Mouse (Mus musculus) cerebellum, adult 9-10 months (tissue): ENCODE measurements around the gene Rara.
A peak's percentile ranks its signal among the peaks of the same experiment; 100 is the strongest.

Source experiments
- DNase-seq: peaks from one replicate; pipeline ENCODE4 v3.0.0; 2022

Gene Rara

DNA sequence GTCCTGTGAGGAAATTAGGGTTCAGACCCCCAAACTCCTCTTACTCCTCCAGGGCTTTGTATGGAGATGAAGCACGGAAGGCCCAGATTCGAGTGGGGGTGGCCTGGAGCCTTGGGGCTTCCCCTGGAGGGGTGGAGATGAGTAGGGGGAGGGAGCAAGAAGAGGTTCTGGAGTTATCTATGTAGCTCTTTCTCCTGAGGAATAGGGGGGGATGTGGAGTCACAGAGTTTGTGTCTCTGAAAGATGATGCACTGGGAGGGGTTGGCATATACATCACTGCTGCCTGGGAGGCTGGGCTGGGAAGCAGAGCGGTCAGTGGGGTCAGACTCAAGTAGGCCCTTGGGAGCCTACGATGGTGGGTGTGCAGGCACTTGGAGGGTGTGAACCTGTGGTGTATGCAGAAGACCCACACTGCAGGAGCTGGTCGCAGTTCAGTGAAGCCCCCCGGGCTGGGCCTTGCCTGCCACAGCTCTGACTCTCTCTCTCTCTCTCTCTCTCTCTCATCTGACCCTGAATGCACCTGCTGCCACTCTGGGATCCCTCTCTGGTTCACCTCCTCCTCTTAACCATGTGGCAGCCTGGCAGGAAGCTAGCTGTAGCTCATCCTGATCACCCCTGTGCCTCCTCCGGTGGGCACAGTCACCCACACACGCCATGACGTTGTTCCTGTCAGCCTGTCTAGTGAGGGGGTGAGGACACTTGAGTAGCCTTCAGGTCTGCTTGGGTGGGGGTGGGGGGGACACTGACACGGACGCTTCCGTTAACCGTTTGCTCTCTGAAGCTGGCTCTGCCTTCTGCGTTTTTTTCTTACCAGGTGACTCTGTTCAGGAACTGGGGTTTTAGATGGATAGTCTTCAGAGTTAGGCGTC, 11.7 kb downstream of the Rara start:
- peak; percentile 65 for DNase-seq

- DNase-seq: peak; percentile 67
Measured at GRCm38 (mm10) chr11:98939953-98940641, 12.5 kb downstream of the Rara start.

GRCm38 (mm10) chr11:98940776-98941175, 13.2 kb downstream of the Rara start:
- peak; percentile 64 for DNase-seq

- DNase-seq: peak; percentile 86
Measured at GRCm38 (mm10) chr11:98941341-98941825, 13.8 kb downstream of the Rara start.

GRCm38 (mm10) chr11:98941826-98942550, 14.4 kb downstream of the Rara start:
- DNase-seq: no peak

GRCm38 (mm10) chr11:98942555-98942922, 14.9 kb downstream of the Rara start:
- no peak for DNase-seq

- DNase-seq: peak; percentile 53
Measured at GRCm38 (mm10) chr11:98942923-98943641, 15.5 kb downstream of the Rara start.

- DNase-seq: no peak
Measured at GRCm38 (mm10) chr11:98943741-98944461, 16.3 kb downstream of the Rara start.

GRCm38 (mm10) chr11:98944897-98945604, 17.4 kb downstream of the Rara start:
- no peak for DNase-seq

DNA sequence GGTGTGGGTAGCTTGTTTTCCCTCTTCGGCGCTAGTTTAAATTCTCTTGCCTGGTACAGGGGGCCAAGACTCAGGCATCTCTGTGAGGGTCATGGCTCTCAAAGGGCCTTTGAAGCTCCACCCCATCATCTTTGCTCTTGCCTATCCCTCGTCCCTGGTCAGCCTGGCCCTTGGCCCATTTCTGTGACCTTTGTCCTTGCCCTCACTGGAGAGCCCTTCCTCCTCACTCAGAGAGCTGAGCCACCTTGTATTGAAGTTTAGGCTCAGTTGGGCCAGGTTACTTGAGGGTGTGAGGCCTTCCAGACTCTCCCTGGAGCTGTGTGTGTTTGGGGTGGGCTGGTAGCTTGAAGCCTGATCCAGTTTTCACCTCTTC, 18.0 kb downstream of the Rara start:
- no peak for DNase-seq

GRCm38 (mm10) chr11:98947969-98948569, 20.5 kb downstream of the Rara start:
- DNase-seq: no peak

DNA sequence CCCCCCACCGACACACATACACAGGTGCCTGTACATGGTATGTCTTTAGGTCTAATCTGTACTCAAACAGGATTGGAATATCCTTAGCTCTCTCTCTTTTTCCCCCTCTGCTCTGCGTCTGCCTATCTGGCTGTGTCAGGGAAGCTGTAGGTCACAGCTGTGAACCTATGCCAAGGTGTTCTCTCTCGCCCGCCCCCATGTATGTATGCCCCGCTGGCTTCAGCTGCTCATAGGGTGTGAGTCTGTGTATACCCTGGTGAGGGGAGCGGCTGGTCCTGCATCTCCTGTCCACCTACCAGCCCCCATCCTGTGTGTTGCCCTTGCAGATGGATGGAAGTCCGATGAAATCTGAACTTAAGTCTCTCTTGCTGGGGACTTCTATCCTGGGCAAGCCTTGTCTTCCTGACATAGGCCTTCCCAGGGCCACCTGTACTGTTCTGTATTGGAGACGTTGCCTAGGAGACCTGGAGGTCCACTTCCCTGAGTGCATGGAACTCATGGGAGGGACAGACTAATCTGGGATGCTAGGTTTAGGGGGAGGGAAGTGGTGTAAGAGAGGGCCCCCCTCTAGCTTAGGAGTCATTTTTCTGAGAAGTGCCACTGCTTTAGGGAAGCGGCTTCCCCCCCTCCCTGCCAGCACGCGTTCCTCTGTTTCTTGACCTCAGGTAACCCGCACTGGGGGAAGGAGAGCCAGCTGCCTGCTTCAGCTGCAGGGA, 21.8 kb downstream of the Rara start:
- no peak for DNase-seq

DNA sequence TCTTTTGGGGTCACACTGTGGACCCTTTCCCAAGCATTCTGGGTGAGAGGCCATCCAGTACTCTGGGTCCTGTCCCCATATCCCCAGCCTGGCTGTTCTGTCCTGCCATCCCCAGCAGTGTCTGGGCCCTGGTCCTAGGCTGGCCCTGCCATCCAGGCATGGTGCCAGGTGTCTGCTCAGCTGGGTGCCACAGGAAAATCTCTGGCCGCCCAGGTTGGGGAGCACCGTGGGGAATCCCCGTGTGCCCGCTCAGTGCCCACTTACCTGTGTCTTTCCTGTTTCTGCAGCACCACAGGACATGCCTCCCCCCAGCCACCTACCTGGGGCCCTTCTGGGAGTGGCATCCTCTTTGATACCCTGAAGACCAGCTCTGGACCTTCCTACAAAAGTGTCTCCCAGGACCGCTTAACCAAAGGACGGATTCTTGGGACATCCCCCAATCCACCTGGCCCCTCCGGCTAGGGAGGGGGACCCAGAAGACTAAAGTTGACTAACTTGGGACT, 22.4 kb downstream of the Rara start:
- no peak for DNase-seq

DNA sequence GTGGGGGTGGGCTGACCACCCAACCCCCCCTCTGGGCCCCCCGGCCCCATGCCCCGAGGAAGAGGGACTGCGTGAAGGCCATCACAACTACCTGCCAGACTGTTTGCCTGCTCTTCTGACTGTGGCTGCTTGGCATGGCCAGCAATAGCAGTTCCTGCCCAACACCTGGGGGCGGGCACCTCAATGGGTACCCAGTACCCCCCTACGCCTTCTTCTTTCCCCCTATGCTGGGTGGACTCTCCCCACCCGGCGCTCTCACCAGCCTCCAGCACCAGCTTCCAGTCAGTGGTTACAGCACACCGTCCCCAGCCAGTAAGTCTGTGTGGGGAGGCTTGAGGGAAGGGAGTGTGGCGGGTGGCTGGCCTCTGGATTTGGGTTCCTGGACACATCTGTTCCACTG, 22.9 kb downstream of the Rara start:
- no peak for DNase-seq

DNA sequence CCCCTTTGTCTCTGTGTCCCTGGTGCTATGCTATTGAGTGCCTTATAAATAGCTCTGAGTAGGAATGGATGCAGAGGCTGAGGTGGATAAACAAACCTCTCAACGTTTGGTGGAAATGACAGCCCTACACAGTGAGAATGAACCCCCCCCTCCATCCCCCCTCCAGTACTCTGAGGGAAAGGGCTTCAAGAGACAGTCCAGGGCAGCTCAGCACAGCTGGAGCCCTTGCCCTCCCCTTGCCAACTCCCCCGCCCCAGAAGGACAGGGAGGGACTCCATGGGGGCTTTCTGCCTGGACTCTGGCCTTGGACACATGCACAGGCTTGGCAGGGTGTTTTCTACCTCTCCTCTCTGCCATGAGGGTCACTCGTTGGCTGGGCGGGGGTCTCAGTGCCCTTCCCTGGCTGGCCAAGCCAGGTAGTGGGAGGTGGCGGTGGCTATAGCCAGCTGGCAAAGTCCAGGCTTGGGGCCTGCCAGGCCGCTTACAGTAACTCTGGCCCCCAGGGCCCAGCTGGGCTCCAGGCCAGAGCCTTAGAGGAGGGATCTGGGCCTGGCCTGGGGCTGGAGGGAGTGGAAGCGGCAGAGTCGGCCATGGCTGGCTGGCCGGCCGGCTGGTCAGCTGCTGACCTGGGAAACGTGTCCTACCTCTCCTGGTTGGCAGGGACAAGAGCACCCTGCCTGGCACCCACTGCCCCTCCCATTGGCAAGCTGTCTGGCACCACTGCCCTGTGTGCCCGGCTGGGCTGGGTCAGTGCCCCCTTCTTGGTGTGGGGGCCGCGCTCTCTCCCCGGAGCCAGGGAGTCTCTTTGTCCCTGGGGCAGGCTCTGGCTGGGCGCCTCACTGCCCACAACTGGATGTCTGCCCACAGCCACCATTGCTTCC, 23.6 kb downstream of the Rara start:
- peak; percentile 85 for DNase-seq

- no peak for DNase-seq
Measured at GRCm38 (mm10) chr11:98952111-98952510, 24.5 kb downstream of the Rara start.

DNA sequence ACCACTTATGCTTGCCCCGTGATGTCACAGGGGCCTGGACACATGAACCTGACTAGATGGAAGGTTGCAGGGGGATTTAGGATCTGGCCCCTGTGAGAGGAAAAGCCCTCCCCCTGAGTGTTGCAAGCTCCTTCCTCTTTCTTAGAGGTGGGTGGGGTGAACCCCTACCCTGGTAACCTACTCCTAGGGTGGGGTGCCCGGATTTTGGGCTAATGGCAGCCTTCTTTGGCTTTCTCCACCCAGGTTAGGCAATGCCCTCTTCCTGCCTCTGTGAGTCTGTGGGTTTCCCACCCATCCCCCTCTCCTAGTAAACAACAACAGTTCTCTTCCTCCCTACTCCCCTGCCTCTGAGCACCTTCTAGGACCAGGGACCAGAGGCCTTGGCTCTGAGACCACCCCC, 25.1 kb downstream of the Rara start:
- DNase-seq: no peak

GRCm38 (mm10) chr11:98953361-98953760, 25.7 kb downstream of the Rara start:
- no peak for DNase-seq

- no peak for DNase-seq
Measured at GRCm38 (mm10) chr11:98953835-98954320, 26.3 kb downstream of the Rara start.
